Comparison of ENCODE assay signal across 9 mouse cellular contexts in the genomic region with DNA sequence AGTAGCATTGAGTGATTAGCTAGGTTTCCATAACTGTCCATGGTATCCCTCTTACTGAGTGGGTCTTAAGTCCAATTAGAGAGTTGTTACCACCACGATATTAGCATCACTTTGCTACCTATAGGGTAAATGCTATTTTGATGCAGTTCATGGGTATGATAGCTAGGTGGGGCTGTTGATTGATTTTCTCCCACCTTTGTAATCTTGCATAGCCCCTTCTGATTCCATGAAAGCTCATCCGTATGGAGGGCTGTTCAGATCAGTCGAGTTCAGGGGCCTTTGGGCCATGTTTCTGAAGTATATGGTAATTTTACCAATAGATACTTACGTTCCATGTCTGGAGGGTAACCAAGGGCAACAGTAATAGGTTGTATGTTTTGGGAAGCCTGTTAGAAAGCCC.
DNase-seq lines count a peak whose midpoint lies in the region; ATAC-seq lines count a peak whose summit lies in the region.
"Had no signal": no experiment of that assay in that cellular context is flagged by ENCODE, and none has a peak within 500 bp of the region (broad histone marks: within the 10 kb centered on the region; RNA-seq: fewer than 3 reads in every experiment).

No protein-coding gene starts in this region.

- intact Hi-C loops in left cerebral cortex, postnatal 10 days (cut with DNase I): no loop called here

- peak; percentile 5 to 17 for DNase-seq in cerebellum, adult 18-20 months
- no peak for DNase-seq in cerebellum, adult 11 months
- peak; percentile 2 to 15 for DNase-seq in left cerebral cortex, adult 18-20 months (ENCODE audit: low spot score in 2 of 2)
- DNase-seq in left cerebral cortex, postnatal 10 days (ENCODE audit: extremely low spot score in 1 of 2, low spot score in 2 of 2): no peak
- peak; percentile 45 for DNase-seq in brain, adult 2 months (ENCODE audit: low read depth, low spot score)
- peak; percentile 31 for DNase-seq in forelimb bud, embryonic 11.5 days (ENCODE audit: low read depth, low spot score)
- DNase-seq: thymus, adult 2 months had no signal

- ATAC-seq in CD4-positive, CD25-positive, alpha-beta regulatory T cell, adult 4 months: no peak
- ATAC-seq in erythroid progenitor cell, adult 5-6 weeks (replicated peaks; ENCODE audit: low FRiP score, poor library complexity, severe bottlenecking): no peak

Comparison
In these comparisons a context has a peak if more than half of its experiments do, and no peak if none do; other contexts are left out.
1. DNase-seq: peak in cerebellum, adult 18-20 months (2 of 2), left cerebral cortex, adult 18-20 months (2 of 2), brain, adult 2 months (single experiment) and forelimb bud, embryonic 11.5 days (single experiment); none in cerebellum, adult 11 months (single experiment) and left cerebral cortex, postnatal 10 days (0 of 2).